Mouse (Mus musculus) NIH3T3 (cell line): ENCODE results near the gene Actn1.
"Not testable (repeated sequence)": the region's sequence is repeated elsewhere in the genome, so short reads cannot be mapped to it uniquely, and the experiment has no call there.

Source experiments
- DNase-seq: peaks from one replicate; pipeline ENCODE4 v3.0.0-alpha.2; 2012; ENCODE audit warnings: low read depth

Actn1 gene

DNA sequence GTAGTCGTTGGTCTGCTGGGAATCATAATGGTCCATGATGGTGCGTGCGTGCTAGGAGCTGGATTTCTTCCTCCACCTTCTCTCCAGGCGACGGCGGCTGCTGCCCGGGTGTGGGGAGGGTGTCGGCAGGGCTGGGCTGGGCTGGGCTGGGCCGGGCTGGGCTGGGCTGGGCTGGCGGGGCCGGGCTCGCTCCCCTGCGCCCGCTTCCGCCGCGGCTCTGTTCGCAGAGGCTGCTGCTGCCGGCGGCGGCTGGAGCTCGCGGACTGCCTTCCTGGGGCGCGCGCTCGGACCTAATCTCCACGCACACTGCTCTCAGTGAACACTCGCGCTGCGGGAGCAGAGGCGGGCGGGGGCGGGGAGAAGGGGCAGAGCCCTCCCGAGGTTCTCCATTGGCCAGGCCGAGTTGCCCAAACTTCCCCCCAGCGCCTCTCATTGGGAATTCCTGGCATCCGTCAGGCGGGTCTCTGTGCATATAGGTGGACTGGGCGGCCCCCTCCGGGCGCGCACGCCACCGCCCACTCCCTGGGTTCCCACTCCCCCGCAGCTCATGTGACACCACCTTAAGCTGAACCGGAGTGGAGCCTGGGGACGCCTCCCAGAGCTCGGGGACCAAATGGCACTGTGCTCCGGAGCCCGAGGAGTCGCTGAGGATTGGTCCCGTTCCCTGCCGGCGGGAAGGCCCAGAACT, at the start of gene Actn1:
Gene Actn1 (minus strand): TSS at position 316 of the 688 bp plus-strand sequence.
- peak; percentile 97 for DNase-seq

- DNase-seq, result peak; percentile 24
These were observed 47.4 kb upstream of the Actn1 start for GRCm38 (mm10) chr12:80307556-80307955.

GRCm38 (mm10) chr12:80304518-80304917, 44.3 kb upstream of the Actn1 start:
- peak; percentile 32 for DNase-seq

- DNase-seq, result no peak
These were observed 40.8 kb upstream of the Actn1 start for GRCm38 (mm10) chr12:80300833-80301456.

DNA sequence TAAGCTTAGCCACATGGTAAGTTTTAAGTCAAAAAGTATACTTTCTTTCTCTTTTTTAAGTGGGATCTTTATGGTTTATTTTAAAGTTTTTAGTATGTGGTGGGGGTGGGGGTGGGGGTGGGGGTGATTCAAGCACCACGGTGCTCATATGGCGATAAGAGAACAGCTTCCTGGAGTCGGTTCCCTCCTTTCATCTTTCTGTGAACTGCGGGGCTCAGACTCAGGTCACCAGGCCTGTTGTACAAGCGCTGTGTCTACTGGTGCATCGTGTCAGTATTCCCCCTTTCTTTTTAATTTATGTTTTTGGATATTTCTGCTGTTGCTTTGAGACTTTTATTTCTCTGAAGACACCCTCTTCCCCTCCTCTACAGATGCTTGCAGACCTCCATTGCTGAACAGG, 38.5 kb upstream of the Actn1 start:
- no peak for DNase-seq

- DNase-seq, result peak; percentile 72
These were observed 31.8 kb upstream of the Actn1 start for GRCm38 (mm10) chr12:80291895-80292435.

- DNase-seq, result peak; percentile 38
These were observed 30.8 kb upstream of the Actn1 start for GRCm38 (mm10) chr12:80290964-80291363.

GRCm38 (mm10) chr12:80290483-80290882, 30.3 kb upstream of the Actn1 start:
- DNase-seq, result no peak

- DNase-seq, result no peak
These were observed 29.6 kb upstream of the Actn1 start for GRCm38 (mm10) chr12:80289722-80290121.

DNA sequence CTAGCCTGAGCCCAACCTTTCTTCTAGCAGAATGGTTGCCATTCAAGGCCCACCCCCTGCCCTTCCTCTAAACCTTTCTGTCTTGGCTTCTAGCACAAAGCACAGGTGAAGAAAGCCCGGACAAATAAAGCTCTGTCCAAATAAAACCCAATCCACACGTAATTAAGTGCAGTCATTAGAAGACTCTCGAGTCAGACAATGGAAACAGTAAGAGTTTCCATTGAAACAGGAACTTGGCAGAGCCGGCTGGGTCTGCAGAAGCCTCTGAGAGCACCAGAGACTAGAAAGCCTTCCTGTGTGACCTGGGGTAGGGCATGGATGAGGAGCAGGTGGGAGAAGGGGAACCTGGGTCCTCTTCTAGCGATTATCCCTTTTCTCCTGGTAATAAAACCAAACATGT, 25.7 kb upstream of the Actn1 start:
- no peak for DNase-seq

DNA sequence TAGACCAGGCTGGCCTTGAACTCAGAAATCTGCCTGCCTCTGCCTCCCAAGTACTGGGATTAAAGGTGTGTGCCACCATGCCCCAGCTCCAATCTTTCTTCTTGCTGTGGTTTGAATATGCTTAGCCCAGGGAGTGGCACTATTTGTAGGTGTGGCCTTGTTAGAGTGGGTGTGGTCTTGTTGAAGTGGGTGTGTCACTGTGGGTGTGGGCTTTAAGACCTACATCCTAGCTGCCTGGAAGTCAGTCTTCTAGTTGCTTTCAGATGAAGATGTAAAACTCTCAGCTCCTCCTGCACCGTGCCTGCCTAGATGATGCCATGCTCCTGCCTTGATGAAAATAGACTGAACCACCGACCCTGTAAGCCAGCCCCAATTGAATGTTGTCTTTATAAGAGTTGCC, 24.1 kb upstream of the Actn1 start:
- DNase-seq, result not testable (repeated sequence)

DNA sequence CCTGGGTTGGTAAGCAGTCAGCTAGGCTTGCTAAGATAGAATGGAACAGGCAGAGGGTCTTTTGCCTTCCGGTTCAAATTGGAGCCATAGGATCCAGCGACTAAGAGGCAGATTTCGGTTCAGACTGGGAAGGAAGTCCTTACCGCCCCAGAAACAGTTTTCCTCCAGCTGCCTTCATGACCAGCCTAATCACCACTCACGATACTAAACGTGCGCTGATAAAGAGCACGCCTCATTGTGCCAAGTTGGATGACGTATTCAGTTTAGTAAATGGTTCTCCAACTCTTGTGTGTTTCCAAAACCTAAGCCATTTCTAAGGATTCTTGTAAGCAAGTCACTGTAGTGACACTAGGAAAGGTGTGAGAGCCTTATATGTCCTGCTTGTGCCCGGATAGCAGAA, 18.7 kb upstream of the Actn1 start:
- DNase-seq, result no peak

GRCm38 (mm10) chr12:80277428-80277827, 17.3 kb upstream of the Actn1 start:
- peak; percentile 58 for DNase-seq

DNA sequence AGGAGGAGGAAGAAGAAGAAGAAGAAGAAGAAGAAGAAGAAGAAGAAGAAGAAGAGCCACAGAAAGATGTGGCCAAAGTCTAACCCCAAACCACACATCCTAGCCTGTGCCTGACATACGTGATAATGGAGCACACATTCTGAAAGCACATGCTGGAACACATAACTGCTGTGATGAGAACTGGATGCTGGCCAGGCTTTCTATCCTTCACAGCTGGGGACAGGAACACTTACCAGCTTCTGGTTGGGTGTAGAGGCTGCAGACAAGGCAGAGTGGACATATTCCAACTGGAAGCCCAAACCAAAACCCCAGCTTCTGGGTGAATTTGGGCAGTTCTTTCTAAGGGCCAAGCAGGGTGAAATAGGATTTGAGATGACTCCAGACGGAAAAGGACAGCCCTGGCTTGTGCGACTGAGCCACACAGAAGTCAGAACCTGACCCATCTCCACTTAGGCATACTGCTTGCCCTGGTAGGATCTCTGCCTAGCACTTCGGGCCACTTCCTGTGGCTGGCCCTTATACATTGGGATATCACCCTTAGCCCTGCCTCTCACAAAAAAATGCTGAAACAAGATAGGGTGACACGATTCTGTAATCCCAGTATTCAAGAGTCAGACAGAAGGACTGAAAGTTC, 15.1 kb upstream of the Actn1 start:
- no peak for DNase-seq

- DNase-seq, result no peak
These were observed 13.0 kb upstream of the Actn1 start for GRCm38 (mm10) chr12:80273020-80273686.

DNA sequence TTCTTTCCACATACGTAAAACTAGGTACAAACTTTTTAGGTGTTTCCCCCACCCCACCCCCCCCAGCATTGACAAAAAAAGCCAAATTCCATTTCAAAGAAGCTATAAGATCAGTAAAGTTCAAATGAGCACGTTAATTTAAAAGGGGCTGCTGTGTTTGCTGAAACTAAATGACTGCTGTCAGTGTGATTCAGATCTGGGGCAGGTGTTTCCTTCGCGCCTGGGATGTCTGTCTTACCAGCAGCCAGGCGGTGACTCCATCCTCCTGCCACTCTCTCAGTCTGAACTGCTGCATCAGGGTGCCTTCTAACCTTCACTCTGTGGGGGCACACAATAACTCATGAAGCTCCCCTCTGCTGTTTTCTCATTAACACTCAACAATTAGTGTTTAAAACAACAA, 11.6 kb upstream of the Actn1 start:
- no peak for DNase-seq

- DNase-seq, result peak; percentile 62
These were observed 10.8 kb upstream of the Actn1 start for GRCm38 (mm10) chr12:80270924-80271323.

GRCm38 (mm10) chr12:80269303-80269702, 9.1 kb upstream of the Actn1 start:
- no peak for DNase-seq

- no peak for DNase-seq
These were observed 7.8 kb upstream of the Actn1 start for GRCm38 (mm10) chr12:80267962-80268361.

GRCm38 (mm10) chr12:80264388-80264787, 4.2 kb upstream of the Actn1 start:
- DNase-seq, result not testable (repeated sequence)

DNA sequence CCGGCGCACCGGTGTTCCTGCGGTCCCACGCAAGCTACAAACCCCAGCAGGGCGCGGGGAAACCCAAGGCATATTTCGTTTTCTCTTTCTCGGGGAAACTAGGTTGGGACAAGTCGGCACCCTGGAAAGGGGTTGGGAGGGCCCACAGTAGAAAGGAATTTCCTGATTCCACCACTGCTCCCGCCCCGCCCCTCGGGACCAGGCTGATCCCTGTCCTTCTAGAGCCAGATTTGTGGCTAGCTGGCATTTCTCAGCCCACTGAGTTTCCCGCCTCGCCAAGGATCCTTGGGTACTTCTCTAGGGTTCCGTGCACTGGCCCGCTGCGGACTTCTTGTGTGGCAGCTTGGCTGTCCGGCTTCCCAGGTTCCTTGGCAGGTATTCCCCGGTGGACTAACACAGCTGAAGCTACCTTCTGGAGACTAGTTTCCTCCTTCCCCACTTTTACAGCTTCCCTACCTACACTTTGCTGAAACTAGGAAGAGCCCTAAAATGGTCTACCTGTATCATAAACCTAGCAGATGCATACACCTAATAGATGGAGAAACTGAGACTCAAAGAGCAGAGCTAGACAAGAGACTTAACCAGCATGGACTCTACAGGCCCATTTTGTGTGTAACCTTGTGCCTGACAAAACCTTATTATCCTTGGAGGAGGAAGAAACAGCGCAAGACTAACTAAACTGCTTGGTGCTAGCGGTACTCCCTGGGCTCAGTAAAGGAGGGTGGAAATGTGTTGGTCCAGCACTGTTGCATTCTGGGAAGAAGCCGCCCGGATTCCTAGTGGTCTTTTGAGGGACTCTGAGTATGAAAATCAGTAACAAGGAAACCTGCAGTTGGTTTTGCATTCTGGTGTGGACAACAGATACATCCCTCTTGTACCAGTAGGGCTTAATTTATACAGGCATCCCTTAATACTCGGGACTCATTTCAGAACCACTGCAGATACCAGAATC, 849 bp upstream of the Actn1 start:
- DNase-seq, result peak; percentile 71
